Mouse (Mus musculus) kidney, postnatal 14 days (tissue): ENCODE measurements around the gene Il11.
A peak's percentile ranks its signal among the peaks of the same experiment; 100 is the strongest.
"Not testable (repeated sequence)": the region's sequence is repeated elsewhere in the genome, so short reads cannot be mapped to it uniquely, and the experiment has no call there.

Experiments used
- DNase-seq: peaks from one replicate; pipeline ENCODE4 v3.0.0; 2022; ENCODE audit warnings: mixed read lengths

The Il11 gene

DNA sequence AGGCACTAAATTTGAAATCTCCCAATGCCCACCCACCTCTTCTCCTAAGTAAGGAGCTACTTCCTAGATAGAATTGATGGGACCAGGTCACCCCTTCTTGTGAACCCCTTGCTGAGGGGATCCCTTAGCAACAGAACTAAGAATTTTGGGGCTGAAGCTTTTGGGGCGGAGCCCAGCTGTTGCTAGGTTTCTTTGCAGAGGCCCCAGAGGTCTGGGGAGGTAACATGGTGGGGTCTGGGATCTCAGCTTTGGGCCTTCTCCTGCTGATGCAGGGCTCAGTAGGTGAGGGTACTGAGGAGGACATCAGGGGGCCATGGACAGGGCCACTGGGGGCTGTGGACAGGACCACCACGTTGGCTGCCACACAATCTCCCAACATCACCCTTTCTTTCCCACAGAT is at the start of gene Il11, which contains the start of gene Tmem190:
Il11 (minus strand) TSS at position 101 of the 400 bp plus-strand sequence.
Tmem190 (plus strand) TSS at position 179 of the 400 bp plus-strand sequence.
- no peak for DNase-seq

DNA sequence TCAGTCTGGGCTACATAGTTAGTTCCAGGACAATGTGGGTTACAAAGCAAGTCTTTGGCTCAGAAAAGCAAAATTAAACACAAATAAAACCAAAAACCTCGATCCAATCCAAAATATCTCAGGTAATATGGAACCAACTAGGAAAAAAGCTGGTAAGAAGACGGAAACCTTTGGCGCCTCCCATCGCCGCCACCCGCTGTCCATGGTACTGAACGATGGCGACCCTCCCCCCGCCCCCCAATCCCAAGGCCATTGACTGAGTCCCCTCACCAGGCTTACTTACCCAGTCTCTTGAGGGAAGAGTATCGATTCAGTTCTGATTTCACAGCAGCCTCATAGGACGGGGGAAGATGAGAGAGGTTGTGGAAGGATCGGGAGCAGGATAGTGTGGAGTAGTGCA is 47.8 kb upstream of the Il11 start:
- no peak for DNase-seq

DNA sequence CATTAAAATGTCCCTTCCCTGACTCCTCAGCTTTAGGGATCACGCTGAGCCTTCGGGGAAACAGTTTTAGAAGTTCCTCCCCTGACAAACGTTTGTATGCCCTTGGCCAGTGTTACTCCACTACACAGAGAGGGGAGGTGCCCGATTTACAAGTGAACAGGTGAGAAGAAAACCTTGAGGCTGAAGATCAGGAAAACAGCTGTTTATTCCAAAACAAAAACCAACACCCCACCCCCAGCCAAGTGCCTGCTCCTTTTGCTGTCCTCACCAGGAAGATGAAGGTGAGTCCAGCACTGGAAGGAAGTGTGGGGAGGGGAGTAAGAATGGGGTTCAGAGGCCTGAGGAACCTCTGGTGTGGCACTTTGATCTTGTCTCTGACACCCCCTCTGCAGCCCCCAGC is 42.7 kb upstream of the Il11 start:
- DNase-seq, result no peak

- peak; percentile 43 for DNase-seq
Observed at GRCm38 (mm10) chr7:4822162-4822907, 39.7 kb upstream of the Il11 start.

DNA sequence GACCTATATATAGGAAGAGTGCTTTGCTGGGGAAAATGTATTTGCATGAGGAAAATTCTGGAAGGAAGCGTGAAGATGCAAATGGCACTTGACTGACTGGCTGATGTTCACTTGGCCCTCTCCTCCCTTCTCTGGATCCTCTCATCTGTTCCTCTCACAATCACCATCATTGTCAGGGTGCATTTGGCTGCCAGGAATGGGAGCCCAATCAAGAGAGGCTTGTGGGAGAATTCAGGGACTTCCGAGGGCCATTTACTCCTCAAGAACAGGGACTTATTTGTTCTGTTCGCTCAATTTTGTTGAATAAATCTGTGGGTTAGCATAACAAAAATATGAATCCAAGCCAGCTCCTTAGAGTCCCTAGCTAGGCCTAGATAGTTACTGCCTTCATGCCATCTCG is 39.0 kb upstream of the Il11 start:
- no peak for DNase-seq

GRCm38 (mm10) chr7:4820925-4821324 is 38.3 kb upstream of the Il11 start:
- DNase-seq, result not testable (repeated sequence)

DNA sequence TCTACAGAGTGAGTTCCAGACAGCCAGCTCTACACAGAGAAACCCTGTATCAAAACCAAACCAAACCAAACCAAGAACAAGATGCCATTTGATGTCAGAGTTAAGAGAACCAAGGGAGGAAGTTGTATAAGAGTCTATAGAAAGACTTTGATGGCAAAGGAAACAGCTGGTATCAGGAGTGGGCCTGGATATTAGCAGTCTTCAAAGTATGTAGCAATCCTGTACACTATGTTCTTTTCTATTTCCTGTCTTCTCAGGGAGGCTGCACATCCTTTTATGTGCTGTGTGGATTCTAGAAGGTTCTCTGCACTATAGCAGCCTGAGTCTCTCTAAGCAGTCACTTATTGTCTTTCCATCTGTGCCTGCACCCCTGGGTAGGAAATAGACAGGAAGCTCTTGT is 33.9 kb upstream of the Il11 start:
- DNase-seq, result no peak

DNA sequence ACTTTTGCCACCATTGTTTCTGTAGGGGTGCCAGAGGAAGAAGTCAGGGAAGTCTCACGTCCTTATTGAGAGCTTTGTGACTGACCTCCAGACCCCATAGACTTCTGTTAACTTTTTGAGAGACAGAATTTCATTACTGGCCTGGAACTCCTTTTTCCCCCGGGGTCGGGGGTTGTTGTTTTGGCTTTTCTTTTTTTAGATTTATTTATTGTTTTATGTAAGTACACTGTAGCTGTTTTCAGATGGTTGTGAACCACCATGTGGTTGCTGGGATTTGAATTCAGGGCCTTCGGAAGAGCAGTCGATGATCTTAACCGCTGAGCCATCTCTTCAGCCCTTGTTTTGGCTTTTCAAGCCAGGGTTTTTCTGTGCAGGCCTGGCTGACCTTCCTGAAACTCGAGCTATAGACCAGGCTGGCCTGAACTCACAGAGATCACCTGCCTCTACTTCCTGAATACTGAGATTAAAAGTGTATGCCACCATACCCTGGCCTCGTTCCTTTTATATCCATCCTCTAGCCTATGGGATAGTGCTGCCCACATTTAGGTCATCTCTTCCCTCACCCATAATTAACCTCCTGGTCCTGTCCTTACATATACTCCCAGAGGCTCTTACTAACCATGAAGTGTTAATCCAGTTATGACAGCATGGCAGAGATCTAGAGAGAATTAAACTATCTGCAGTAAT is 30.6 kb upstream of the Il11 start:
- DNase-seq, result no peak

DNA sequence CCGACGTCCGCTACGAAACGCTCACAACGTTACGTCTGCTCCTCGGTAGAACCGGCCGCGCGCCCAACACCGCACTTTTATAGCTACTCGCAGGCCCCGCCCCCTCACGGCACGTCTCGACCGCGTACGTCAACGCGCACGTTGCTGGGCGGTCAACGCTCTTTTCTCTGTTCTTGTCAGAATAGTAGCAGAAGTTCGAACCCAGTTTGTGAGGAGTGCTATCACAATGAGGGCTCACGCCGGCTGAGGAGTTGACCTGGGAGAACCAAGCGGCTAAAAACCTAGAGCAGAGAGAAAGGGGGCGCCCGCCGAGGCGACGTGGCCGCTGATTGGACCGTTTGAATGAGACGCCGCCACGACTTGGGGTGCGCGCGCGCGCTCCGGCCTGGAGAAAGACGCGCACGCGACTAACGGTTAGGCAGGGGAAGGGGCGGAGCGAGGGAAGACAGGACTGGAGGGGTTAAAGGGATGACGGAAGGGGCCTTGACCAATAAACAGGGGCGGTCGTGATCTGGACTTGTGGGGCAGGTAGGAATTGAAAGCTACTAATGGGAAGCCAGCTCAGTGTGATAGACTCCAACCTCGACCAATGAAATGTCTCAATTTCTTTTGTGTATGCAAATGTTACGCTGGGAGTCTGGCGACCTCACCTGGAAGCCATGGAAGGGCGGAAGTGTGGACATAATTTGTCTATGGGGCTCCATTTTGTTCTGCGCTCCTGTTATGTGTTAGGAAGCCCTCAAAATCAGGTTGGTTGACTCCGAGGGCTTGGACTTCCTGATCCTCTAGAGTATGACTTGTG is 29.8 kb upstream of the Il11 start, which contains the start of gene Ube2s:
Ube2s (minus strand) TSS at position 288 of the 802 bp plus-strand sequence.
- peak; percentile 99 for DNase-seq

DNA sequence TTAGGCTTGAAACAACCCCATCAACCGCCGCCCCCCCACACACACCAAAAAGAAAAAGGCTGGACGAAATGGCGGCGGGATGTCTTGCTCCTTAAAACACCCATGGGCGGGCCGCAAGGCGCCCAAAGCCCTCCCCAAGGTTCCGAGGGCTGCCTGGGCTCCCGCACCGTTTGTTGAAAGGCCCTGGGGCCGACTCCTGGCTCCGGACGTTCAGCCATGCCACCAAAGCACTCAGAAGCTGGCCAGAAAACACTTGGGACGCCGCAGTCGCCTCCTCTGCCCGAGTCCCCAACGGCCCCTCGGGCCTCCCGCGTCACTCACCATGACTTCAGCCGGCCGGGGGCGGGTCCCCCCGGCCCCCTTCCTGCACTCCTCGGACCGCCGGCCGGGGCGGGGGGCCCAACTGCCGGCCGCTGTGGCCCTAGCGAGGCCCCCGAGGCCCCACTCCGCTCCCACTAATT is 29.2 kb upstream of the Il11 start:
- DNase-seq, result no peak

DNA sequence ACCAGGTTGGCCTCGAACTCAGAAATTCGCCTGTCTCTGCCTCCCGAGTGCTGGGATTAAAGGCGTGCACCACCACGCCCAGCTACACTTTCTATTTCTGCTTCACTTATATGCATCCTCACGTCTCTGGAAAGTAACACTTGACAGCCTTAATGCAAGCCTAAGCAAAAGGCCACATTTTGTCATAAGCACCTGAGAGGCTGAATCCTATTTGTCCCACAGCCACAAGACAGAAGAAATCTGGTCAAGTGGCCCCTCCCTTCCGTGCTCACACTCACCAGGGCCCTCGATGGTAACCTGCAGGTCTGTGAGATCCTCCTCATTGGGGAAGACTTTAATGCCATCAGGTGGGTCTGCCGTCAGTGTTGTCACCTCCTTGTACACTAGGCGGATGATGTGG is 28.5 kb upstream of the Il11 start:
- DNase-seq, result not testable (repeated sequence)

DNA sequence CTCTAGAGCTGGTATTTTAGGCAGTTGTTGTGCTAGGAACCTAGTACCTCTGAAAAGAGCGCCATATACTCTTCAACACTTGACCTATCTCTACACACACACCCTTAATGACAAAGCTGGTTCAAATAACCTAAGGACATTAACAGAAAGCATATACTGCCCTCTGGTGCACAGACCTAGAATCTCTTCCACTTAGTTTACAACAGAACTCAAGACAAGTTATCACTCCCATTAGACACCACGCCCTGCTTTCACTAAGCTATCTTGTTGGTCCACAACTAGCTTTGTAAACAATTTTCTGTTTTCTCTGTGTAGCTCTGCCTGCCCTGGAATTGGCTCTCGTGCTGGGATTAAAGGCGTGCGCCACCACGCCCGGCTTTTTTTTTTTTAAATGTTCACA is 24.1 kb upstream of the Il11 start:
- DNase-seq, result peak; percentile 52

GRCm38 (mm10) chr7:4802247-4802646 is 19.6 kb upstream of the Il11 start:
- DNase-seq, result no peak

- peak; percentile 53 for DNase-seq
Observed at GRCm38 (mm10) chr7:4795767-4796433, 13.2 kb upstream of the Il11 start.

DNA sequence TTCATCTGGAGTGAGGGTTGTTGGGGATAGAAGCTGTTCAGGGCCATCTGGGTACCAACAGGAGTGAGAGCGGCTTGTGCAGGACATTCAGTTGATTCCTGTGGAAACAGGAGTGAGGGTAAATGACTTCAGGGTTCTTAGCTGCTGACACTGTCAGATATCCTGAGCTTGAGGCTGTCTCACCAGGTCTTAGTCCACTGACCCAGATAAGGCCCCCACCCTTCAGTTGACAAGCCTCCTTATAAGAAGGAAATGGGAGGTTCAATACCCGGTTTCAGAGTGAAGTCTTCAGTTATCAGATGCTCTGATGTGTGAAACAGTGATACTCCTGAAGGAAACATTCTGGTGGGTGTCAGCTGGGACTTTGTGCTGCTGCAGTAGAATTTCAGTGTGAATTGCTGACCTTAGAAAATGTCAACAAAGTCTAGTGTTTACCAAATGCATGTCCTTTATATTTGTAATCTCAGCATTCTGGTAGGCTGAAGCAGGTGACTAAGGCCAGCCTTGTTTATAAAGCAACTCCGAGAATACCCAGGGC is 12.0 kb upstream of the Il11 start:
- DNase-seq, result no peak

GRCm38 (mm10) chr7:4793674-4794073 is 11.0 kb upstream of the Il11 start:
- no peak for DNase-seq

- not testable (repeated sequence) for DNase-seq
Observed at GRCm38 (mm10) chr7:4793248-4793647, 10.6 kb upstream of the Il11 start.

DNA sequence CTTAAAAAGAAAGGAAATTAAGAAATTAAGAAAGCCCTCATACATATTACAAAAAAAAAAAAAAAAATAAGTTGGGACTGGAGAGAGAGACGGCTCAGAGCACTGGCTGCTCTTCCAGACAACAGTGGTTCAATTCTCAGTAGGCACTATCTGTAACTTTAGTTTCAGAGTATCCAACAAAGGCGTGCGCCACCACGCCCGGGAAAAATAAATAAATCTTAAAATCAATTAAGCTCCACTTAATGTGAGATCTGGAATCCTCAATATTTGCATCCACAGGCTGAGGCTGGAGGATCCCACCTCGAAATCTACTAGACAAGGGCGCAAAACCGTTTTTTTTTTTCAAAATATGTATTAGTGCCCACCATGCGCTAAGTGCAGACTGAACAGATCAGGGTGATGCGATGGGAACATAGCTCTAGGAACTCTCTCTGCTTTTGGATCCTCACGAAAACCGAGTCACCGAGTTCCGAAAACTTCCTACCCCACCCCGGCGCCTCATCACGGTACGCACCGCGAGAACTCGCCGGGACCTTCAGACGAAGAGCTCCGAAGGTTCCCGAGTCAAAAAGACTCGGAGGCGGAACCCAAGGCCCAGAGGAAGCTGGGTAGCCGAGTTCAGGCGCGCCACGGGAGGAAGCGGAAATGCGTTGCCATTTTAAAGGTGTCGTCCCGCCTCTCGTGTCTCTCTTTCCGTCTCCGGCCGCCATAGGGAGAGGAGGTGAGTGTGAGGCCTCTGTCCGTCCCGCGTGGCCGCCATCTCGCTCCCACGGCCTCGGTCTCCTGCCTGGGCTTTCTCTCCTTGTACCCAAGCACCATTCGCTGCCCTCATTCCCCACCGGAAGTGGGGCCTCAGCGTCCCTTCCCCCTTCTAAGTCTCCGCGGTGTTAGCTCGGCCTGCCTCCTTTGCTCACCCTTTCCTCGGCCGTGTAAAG is 9.9 kb upstream of the Il11 start, which contains the start of gene Rpl28:
Rpl28 (plus strand) TSS at position 597 of the 935 bp plus-strand sequence.
- DNase-seq, result peak; percentile 98

- DNase-seq, result peak; percentile 88
Observed at GRCm38 (mm10) chr7:4789436-4789935, 6.8 kb upstream of the Il11 start, which contains the start of gene Tmem238. Gene Tmem238, minus strand, starts transcription at chr7:4789656.
